Mouse (Mus musculus) cerebellum, postnatal 4 days (tissue): ENCODE results near the gene Neurod1.

Source experiments
- DNase-seq, 2 experiments: peaks; one replicate each; pipeline ENCODE4 v3.0.0; 2022; ENCODE audit warnings: low spot score in 2 of 2, mixed read lengths in 1 of 2

Neurod1 gene

DNA sequence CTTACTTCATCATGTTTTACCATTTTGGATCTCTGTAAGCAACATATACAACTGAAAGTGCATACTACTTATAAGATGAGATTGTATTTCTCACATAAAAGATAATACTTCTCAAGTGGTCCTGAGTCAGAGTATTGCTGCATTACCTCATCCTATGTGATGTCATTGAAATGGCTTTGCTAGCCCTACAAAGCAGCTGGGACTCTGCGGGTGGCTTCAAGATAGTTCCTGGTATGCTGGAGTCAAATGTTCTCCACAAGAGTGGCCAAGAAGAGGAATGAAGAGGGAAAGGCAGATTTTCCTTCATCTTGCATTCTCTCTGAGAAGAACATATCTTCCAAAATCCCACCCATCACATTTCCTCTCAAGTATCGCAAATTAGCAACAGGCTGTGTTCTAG lies 13.2 kb downstream of the Neurod1 start:
- DNase-seq = no peak

DNA sequence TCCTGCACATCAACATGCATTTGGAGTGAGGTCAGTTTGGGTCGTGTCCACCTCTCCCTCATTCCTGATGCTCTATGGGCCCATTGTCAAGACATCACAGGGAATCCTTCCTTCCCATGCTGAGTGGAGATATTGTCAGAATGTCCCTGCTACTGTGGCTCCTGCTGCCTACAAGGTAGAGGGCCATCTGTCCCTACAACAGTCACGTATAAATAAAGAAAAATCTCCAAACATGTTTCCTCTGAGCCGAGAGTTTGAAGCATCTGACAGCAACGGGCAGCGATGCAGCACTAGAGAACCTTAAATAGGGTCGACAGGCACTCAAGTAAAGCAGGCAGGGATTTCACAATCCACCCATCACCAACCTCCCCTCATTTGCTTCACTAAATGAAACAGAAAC lies 13.6 kb downstream of the Neurod1 start:
- no peak for DNase-seq

DNA sequence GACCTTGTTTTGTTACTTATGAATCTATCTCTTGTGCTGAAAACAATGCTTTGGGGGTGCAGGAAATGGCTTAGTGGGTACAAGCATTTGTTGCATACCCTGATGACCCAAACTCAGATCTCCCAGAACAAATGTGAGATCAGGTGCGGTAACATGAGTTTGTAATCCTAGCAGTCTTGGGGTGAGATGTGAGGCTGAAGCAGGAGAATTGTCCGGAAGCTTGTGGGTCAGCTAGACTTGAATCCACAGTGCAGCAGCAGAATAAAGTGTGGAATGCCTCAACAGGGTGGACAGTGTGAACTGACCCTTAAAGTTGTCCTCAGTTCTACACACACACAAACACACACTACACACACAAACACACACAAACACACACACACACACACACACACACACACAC lies 14.3 kb downstream of the Neurod1 start:
- DNase-seq = no peak

DNA sequence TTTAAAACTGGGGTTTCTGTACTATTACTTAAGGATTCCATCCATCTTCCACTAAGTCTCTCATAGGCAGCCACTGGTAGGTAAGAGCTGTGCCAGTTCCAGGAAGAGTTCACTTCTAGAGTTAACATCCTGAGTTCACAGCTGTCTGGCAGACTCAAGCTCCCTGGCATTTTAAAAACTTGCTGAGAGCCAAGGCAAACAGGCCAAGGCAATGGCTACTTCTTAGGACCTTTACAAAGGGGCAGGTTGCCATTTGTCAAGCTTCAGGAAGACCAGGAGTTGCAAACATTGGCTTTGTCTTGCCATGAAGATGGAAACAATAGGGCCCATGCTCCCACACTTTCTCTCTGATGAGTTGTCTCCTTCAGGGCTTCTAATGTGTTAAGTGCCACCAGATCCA lies 26.5 kb downstream of the Neurod1 start:
- DNase-seq = no peak

DNA sequence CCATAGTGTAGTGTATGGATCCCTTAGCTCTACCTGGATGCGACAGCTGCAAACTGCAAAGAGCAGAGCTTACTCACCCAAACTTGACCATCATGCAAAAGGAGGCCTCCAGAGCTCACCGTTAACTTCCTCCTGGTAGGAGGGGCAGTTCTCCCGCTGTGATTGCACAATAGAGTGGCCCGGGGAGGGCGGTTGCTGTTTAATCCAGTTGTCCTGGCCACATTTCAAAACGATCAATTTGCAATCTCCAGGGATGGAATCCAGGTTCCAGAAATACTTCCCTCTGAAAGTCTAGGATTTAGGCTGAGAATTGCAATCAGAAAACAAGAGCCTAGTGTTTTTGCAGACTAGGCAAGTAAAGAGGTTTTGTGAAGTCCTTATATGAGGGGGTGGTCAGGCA lies 26.9 kb downstream of the Neurod1 start:
- DNase-seq = no peak

DNA sequence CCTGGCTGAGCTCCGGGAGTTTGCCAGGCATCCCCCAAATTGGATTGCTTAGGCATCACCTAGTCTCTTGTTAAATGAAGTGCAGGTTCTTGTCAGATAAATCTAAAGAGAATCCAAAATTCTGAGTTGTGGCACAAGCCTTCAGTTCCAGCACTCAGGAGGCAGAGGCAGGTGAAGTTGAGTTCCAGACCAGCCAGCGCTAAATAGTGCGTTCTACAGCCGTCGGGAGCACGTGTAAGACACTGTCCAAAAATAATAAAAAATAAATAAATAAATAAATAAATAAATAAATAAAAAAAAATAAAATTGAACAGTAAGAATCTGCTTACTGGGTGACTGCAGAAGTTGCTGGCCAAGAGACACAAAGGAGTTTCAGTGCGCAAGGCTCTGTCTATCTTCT lies 27.4 kb downstream of the Neurod1 start:
- DNase-seq = no peak

DNA sequence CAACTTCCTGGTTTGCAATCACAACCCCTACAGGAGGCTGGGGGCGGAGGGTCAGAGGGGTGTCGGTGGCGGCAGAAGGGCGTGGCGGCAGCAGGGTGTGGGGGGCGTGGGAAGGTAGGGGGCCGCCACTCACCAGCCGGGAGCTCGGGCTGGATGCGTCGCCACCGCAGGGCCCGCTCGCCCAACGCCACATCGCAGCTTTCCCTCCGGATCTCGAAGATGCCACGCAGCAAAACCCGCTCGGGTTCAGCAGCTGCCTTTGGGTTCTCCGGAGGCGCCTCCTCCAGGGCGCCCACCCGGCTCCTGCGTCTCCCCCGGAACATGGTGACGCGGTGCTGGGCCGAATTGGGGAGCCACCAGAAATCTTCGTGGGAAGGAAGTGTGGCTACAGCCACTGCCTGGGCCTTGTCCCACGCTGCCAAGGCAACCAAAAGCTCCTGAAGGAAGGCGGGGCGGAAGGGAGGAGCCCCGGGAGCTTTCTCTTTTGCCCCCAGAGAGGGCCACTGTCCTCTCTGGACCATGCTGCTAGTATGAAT lies 27.9 kb downstream of the Neurod1 start:
- DNase-seq = no peak

DNA sequence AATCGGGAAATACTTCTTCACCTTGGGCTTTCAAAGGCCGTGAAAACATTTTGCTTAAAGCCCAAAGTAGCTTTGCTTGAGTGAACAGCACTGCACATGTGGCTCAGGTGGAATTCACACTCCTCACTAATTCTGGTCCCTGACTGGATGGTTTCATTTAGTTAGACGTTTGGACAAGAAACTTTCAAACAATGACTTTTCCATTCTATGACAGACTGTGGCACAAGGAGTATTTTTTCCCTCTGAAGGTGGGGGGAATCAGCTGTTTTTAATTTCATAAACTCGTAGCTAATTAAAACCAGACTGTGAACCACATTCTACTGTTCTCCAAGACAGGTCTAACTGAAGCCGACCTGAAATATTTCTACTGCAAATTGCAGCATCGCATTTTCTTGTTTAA lies 28.5 kb downstream of the Neurod1 start:
- no peak for DNase-seq

DNA sequence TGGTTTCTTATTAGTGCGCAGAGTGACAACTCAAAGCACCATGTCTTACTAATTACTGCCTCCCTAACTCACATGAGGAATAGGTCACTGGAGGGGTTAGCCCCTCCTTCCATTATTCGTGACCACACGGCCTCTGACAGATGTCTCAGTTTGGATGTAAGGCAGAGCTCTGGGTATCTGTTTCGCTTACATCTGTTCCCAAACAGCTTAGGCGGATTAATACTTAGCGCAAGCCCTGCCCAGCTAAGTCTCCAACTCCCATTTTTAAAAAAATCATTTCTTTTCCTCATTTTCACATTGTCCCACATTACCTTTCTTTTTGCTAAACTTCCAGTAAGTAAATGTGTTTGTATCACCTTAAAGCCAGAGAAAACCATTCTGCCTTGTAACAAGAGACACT lies 34.9 kb downstream of the Neurod1 start:
- no peak for DNase-seq

DNA sequence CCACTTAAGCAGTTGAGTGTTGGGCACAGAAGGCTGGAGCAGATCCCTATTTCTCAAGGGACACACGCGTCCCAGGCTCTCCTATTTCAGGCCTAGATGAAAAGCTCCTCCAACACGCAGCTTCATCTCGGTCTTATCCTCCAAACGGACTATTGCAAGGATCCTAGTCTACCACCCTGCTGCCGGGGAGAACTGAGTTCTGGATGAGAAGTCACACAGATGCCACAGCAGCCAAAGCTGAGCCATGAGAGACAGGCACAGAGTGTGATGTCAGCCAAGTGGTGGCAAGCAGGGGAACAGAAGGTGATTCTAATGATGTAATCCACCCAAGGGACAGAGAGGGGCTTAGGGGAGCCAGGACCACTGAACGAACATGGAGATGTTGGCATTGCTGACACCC lies 42.0 kb downstream of the Neurod1 start:
- peak in 1 of 2 experiments; percentile 52 for DNase-seq

DNA sequence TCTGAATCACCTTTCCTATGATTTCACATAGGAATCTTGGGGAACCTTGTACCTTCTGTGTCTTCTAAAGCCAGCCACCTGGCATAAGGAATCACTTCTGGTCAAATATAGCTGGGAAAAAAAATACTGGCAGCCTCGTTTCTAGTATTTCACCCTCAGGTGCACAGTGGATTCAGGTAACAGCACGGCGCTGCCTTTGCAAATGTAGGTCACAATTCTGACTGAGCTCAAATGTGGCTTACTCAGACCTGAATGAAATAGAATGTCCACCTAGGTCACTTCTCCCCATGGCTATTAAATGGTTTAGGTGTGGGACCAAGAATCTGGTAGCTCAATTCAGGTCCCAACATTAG lies 45.7 kb downstream of the Neurod1 start:
- no peak for DNase-seq

DNA sequence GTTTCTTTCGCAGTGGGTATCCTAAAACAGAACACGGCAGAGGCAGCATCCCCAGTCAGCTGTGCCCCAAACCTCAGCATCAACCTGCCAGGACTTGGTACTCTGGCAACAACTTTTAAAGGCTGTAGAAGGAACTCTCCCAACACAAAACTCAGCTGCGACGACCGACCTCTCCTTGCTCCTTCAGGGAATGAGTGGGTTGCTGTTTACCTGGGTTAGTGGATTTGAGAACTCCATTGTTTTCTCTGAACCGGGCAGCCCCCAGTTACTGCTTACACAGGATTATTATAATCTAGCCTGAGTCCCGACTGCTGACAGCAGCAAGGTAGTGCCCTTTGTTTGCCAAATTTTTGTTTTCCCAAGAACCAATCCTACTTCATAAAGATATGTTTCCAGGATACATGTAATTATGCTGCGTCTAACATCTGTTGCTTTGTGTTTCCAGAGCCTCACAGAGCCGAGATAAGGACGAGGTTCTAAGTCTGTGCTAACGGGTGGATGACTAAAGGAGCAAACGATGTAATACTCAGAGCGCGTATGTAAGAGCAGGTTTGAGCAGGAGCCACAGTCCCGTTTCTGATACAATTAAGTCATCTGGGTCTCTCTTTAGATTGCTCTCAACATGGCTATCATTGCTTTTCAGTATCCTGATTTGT lies 46.2 kb downstream of the Neurod1 start:
- DNase-seq = no peak

DNA sequence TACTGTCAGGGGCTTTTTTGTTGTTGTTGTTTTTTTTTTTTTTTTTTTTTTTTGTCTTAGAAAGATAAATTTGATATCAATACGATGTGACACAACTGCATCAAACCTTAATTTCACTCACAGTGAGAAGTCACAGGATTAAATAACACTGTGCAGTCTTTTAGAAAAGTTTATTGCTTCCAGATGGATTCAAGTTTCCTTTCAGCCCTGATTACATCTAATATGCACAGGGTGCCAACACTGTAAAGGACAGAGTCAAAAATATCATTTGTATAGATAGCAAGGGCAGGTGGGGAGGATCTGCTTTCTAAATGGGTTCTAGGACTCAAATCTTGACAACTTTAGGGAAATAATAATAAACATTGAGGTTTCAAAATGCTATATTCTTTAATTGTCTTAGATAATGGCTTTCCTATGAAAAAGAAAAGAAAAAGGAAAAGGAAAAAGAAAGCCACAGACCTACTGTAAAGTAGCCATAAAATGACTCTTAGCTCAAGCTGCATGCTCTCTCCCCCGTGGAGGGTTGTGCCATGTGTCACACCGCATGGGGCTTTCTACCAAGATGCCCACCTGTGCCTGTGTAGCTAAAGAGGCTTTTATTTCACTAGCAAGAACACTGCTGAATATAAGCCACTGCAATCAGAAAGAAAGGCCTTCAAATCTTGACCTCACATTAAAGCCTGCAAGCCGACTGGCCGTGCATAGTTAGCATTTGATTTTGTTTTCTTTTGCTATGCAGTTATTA lies 50.7 kb downstream of the Neurod1 start:
- DNase-seq = peak in 1 of 2 experiments; percentile 59
